Mouse (Mus musculus) central nervous system, embryonic 11.5 days (tissue): ENCODE results near the gene Pola1. TPM values are rescaled to one million over a fixed set of nuclear protein-coding genes. Genes with fewer than 3 reads are reported as not detected.

Experiments used
- polyA plus RNA-seq: library from polyadenylated mRNA; depleted of rRNA; stranded (reverse); fragments of >200 nt; gene quantifications from 2 replicates; pipeline ENCODE4 v1.2.3, GENCODE M21; 2012; rRNA removed

Pola1 gene
- polyA plus RNA-seq = 14.7 and 14.9 TPM in 2 replicates

DNA sequence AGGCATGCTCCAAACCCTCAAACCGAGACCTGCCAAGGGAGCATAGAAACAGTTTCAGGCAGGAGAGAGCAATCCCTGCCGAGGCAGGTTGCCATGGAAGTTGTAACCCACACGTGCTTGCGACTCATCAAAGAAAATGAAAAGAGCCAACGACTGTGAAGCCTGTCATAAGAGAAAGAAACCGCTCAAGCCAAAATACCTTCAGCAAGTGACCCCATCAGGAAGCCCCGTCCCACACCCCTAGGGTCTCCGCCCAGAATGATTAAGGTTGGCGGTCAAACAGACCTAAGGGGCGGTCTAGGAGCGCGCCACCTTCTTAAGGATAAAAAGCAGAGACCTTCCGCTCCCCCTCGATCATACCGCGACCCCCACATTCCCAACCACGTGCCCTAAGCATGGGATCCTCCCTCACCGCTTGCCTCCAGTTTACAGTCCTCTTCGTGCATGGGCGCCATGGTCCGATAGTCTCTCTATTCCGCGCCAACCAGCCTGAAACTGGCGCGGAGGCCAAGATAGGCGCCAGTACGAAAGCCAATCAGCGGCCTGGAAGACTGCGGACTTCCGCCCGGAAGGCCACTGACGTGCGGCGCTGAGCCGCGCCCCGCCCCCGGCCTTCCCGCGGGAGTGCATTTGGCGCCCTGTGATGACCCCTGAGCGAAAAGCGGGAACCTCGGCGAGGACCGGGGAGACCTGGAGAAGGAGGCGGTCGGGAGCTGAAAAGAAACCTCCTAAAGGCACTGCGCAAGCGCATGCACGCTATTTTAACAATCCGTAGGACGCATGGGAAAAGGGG lies at the start of gene Pola1:
Pola1 (minus strand) TSS at position 499 of the 793 bp plus-strand sequence.

DNA sequence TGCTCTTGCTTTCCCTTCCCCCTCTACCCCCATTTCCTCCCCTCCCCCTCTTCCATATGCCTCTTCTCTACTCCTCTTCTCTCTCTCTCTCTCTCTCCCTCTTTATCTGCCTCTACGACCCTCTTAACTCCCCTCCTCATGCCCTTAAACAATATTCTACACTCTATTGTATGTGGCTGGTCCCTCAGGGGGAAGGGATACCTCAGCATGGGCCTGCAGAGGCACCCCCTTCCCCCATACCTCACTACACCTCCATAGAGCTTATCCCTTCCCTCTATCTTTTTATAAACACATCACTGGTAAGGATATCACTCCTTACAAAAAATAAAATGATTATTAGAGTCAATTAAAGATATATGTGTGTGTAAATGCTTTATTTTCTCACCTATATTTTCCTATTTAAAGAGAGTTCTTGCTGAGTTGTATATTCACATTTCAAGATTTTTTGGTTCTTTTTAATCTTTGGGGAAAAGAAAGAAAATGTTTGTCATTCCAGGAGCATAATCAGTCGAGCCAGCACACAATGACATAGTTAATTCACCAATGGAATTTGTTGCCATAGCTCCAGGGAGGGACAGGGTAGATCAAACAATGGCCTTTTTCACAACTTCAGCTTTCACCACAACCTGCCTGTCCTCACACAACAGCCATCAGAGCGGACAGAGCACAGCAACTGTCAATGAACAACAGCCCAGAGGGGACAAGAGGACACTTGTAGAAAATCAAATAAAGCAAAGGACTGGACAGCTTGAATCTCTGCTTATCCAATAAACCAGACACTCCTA lies 22.5 kb upstream of the Pola1 start, which contains the start of gene Pcyt1b:
Pcyt1b (plus strand) TSS at position 646 of the 785 bp plus-strand sequence.

DNA sequence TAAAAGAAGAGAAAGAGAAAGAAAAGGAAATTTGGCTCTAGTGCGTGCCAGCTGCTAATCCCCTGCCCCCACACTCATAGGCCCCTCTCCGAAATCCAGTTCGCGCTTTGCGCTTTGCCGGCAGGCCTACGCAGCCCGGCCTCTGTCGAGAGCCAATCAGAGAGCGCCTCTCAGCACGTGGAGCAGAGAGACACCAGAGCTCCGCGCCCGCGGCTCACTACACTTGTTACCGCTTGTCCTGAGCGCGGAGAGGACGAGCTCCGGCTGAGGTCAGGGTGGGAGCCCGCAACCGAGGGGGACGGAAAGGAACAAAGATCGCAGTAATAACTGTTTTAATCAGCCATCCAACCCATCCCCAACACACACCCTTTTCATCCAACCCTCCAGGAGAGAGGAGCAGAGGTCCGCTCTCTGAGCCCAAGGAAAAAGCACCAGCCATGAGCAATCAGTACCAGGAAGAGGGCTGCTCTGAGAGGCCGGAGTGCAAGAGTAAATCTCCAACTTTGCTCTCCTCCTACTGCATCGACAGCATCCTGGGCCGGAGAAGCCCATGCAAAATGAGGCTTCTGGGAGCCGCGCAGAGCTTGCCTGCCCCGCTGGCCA lies 345.6 kb downstream of the Pola1 start, which contains the start of gene Arx:
Arx (plus strand) TSS at position 155 of the 603 bp plus-strand sequence.

Other genes starting within 250 kb of the Pola1 start
- gene Pcyt1b, start 22.7 kb upstream of the Pola1 start, polyA plus RNA-seq = 8.4 and 11.0 TPM in 2 replicates
- gene Pdk3, start 200.0 kb upstream of the Pola1 start, polyA plus RNA-seq = 15.6 and 31.4 TPM in 2 replicates